Mouse (Mus musculus) embryonic fibroblast, embryonic 13.5 days (primary cell): ENCODE results near the gene Cep112.

Source experiments
- CTCF ChIP-seq: IDR thresholded peaks from 2 replicates; pipeline ENCODE4 v1.5.1; 2011; ENCODE audit warnings: mild to moderate bottlenecking, control low read depth, low read length, moderate library complexity, borderline replicate concordance; ENCODE audit not compliant: insufficient read depth
- POLR2A ChIP-seq: IDR thresholded peaks from 2 replicates; pipeline ENCODE4 v1.6.1; 2011; ENCODE audit warnings: low read depth, mild to moderate bottlenecking, control low read depth, low read length, moderate library complexity

- TF ChIP-seq POLR2A: no peak
- no peak for TF ChIP-seq CTCF
Observed at GRCm38 (mm10) chr11:108475738-108476137, 50.7 kb downstream of the Cep112 start.
